Mouse (Mus musculus) ovary, adult 18-20 months (tissue): Measurements from ENCODE around the gene Slc1a7.
A peak's percentile ranks its signal among the peaks of the same experiment; 100 is the strongest.

Source experiments
- DNase-seq: peaks from one replicate; pipeline ENCODE4 v3.0.0; 2022; ENCODE audit warnings: low spot score, mixed read lengths

Slc1a7 gene

DNA sequence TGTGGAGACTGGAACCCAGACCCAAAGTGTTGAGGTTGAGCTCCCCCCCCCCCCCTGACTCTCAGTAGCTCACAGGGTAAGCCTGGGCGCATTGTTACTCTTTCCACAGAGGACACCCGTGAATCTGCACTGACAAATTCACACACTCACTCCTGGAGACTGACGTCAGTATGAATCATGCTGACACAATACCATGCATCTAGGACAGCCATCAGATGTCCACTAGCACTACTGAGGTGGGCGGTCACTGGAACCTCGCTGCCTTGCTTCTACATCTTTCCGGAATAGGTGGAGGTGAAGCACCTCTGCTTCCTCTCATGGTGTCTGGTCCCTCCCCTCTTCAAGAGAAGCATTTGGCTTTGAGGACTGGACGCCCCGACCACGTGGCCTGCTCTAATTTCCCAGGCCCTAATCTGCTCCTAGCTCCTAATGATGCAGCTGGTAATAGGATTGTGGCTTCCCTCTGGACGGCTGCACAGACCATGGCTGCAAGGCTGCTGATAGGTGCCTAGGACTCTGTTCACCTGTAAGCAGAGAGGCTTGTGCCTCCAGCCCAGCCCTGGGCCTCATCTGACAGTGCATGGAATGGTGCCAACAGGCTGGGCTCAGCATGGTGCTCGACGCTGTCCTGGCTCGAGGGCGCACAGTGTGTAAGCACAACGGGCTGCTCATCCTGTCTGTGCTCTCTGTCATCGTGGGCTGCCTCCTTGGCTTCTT is at the start of gene Slc1a7:
Slc1a7 (plus strand) TSS at position 367 of the 717 bp plus-strand sequence.
- no peak for DNase-seq

- DNase-seq, result no peak
Measured at GRCm38 (mm10) chr4:107920336-107920735, 47.8 kb upstream of the Slc1a7 start.

DNA sequence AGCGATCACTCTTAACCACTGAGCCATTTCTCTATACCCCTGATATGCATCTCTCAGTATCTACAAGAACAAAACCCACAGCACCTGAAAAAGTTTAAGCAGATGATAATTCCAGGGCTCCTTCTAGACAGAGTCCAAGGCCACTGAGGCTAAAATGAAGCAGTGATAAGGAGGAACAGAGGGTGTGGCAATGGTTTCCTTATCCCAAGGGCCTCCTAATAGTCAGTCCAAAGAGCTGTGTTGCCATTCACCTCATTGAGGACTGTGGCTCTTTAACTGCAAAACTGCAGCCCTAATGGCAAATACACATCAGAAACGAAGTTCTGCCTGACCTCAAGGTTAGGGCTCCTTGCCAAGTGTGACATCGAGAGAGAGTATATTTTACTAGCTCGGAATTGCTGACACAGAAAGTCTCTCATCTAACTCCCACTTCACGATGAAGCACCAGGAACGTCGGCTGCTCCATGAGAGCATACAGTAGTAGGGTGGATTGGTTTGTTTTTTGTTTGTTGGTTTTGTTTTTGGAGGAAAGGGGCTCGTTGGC is 46.9 kb upstream of the Slc1a7 start:
- DNase-seq, result no peak

DNA sequence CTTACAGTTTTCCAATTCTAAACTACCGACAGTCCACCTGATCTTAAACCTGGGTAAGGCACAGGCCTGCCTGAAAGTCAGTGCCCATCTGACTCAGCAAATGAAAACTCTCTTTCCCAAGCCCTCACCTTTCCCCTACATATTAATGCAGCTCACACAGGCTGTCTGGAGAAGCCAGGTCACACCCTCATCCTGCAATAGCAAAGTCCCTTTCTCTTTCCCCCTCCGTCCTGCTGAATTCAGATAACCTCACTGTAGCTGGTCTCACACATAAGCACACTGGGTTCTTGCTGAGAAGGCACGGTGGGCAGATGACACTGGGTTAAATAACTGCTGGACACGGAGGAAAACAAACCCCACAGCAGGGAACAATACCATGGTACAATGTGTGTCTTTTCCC is 46.2 kb upstream of the Slc1a7 start:
- no peak for DNase-seq

GRCm38 (mm10) chr4:107923145-107923802 is 44.9 kb upstream of the Slc1a7 start, which contains the start of gene Cpt2:
Gene Cpt2 (minus strand): TSS chr4:107923610.
- peak; percentile 92 for DNase-seq

DNA sequence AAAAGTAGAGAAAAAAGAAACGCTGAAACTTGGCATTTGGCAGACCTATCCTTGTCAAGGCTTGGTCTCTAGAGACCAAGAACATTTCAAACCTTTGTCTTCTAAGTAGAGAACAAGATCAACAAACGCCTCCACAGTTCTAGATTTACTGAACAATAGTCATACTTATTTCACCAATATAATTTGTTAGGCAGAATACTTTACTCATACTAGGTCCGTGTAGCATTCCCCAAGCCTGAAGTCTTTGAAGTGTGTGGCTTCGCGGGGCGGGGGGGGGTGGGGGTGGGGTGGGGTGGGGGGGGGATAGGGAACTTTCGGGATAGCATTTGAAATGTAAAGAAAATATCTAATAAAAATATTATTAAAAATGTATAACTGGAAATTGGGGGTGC is 44.3 kb upstream of the Slc1a7 start:
- no peak for DNase-seq

GRCm38 (mm10) chr4:107928269-107928668 is 39.9 kb upstream of the Slc1a7 start:
- no peak for DNase-seq

DNA sequence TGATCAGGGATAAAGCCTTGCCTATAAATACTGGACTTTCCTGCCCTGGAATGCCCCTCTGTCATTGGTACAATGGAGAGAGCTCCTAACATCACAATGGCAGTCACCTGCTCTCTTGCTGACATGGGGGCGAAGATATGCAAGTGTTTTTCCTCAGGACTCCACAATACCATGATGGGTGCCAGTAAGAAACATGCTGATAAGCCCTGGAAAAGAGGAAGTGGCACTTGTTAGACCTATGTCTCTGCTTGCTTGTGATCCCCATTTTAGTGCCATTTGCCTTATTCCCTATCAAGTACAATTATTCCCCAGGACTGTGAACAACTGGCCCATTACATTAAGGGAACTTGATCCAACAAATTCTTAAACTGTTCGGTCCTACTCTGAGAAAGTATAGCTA is 39.4 kb upstream of the Slc1a7 start:
- DNase-seq, result no peak

DNA sequence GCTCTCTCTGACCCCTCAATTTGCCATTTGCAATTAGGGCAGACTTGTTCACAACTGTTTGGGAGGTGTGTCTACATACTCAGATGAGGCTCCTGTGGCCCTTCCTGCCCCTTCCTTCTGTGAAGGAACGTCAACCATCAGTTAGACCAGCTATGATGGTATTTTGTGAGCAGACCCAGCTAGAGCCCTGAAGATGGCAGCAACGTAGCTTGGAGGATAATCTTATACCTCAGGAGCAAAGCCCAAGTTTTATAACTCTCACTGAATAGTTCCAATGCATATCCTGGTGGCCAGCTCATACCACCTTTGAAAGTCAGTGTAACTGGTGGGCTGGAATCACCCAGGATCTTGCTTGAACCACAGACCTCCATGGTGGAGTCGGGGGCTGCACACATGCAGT is 36.7 kb upstream of the Slc1a7 start:
- no peak for DNase-seq

DNA sequence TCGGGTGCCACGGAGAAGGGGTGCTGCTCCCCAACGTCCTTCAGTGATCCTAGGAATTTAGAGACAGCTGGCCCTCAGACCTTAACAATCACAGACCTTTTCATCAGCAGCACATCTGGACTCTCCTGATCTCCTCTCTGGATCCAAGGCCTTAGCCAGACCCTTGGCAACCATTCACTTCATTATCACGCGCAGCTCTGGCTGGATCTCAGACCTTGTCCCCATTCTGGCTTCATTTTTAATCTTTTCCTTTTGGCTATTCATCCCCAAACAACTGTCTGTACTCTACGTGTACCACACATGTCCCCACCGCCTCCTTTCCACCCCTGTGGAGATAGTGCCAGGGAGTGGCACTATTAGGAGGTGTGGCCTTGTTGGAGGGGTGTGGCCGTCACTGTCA is 34.9 kb upstream of the Slc1a7 start:
- peak; percentile 38 for DNase-seq

- DNase-seq, result no peak
Measured at GRCm38 (mm10) chr4:107935254-107935653, 32.9 kb upstream of the Slc1a7 start.

DNA sequence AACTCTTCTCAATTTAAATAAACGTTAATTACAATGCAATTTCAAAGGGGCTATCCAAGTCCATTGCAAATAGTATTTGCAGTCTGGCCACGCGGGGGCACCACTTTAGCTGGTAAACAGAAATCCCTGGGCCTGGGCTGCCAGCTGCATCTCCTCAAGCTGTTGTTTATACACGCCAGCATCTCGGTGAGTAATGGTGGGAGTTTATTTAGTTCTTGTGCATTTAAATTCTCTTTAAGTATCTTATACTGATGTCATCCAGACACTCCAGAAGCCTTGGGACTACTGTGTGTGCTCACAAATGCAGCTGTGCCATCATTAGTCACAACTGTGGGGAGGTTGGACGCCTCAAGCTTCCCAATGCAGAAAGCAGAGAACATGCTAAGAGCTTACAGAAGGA is 30.8 kb upstream of the Slc1a7 start:
- peak; percentile 39 for DNase-seq

GRCm38 (mm10) chr4:107938124-107938523 is 30.0 kb upstream of the Slc1a7 start:
- DNase-seq, result no peak

GRCm38 (mm10) chr4:107942741-107943140 is 25.4 kb upstream of the Slc1a7 start:
- DNase-seq, result no peak

GRCm38 (mm10) chr4:107944141-107944540 is 24.0 kb upstream of the Slc1a7 start:
- no peak for DNase-seq

GRCm38 (mm10) chr4:107949918-107950317 is 18.2 kb upstream of the Slc1a7 start:
- no peak for DNase-seq

- DNase-seq, result no peak
Measured at GRCm38 (mm10) chr4:107952845-107953244, 15.3 kb upstream of the Slc1a7 start.

GRCm38 (mm10) chr4:107955691-107956090 is 12.4 kb upstream of the Slc1a7 start:
- no peak for DNase-seq

DNA sequence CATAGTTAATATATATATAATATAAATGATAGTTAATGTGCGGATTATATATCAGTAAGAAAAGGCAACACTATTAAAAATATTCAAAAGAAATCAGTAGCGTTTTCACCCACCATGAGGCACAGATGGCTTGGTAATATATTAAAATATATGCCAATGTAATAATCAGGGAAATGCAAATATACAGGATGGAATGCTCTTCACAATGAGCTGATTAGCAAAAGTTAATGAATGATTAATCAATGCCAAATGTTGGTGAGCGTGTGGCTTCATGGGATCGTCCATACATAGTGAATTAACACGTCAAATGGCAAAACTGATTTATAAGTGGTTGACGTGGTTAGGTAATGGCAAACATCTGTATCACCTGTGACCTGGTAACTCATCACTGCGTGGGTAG is 9.6 kb upstream of the Slc1a7 start:
- no peak for DNase-seq

DNA sequence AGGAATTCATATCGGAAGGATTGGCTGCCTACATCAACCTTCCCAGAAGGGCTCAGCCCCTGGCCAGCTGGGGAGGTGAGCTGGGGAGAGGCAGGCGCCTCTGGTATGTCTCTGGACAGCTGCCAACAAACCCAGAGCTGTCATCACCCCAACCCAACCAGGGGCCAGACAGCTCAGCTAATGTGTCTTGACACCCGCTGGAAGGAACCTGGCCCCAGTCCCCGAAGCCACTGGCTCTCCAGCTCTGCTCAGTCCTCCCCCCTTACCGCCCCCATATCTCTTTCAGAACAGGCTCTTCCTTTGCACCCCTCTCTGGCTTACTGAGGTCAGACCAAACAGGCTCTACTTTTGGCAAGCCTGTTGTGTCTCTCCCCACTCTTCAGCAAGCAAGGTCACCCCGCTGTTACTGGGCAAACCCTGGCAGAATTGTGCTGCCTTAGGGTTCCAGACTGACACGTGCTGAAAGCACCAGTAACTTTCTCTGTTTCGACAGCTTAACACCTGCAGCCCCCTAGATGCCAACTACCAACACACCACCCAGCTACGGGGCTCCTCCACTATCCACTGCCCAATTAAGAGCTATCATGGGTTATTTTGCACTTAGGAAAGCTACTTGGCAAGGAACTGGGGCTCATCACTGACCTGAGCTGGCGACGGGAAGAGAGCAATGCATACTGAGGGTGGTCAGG is 5.9 kb upstream of the Slc1a7 start:
- DNase-seq, result peak; percentile 55

- no peak for DNase-seq
Measured at GRCm38 (mm10) chr4:107962792-107963191, 5.3 kb upstream of the Slc1a7 start.

DNA sequence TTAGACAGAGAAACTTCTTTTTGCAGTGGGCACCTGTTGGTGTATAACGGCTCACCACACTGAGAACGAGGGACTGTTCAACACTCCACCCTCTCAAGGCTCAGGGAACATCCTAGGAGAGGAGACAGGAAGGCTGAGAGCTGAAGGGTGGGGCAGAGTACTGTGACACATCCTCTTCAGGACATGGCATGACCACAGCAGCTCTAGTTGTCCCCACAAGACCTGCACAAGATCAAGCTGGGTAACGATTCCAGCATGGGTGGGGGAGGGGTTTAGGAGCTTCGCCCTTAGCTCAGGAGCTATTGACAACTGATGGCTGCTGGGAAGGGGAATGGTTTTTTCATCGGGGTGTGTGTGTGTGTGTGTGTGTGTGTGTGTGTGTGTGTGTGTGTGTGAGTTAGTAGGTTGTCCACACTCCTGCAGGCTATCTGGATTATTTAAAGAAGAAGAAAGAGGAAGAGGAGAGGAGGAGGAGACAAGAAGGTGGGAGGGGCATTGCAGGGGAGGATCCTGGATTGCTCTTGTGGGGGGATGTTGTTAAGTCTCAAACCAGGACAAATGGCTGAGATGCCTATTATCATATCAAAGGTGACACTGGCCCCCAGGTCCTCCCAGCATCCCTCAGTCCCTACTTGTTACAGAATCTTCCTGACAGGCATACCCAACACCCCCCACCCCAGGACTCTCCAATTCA is 1.6 kb upstream of the Slc1a7 start:
- no peak for DNase-seq
